Mouse (Mus musculus): ENCODE measurements around the gene Hs3st4. TPM values are rescaled to one million over a fixed set of nuclear protein-coding genes. Genes with fewer than 3 reads are reported as not detected.

The Hs3st4 gene
- polyA plus RNA-seq, 1 experiment from 2014 or later = 18.0 TPM

GRCm38 (mm10) chr7:124050421-124050820, 67.8 kb downstream of the Hs3st4 start:
- Histone ChIP-seq H3K36me3 (ENCODE audit: control insufficient read depth, insufficient read depth) (no peaks in the 10 kb centered on the region), H3K4me1 (replicated peaks; ENCODE audit: control insufficient read depth, insufficient read depth, low read length) (no peaks in the 10 kb centered on the region), H3K9ac (replicated peaks; ENCODE audit: low read depth, low read length) (no peak overlapping the region), H3K9me3 (ENCODE audit: control insufficient read depth, low read length) (no peaks in the 10 kb centered on the region), H3K4me2 (ENCODE audit: low read length) (no peak overlapping the region), H3K27me3 (replicated peaks; ENCODE audit: control insufficient read depth, insufficient read depth, low read length) (no peaks in the 10 kb centered on the region), H3K4me3 (replicated peaks; ENCODE audit: low read length) (no peak overlapping the region), H3K27ac (ENCODE audit: low read length) (no peak overlapping the region)
- 90% methylated on average over 5 of the region's 5 CpGs for WGBS
- ATAC-seq = no peak

DNA sequence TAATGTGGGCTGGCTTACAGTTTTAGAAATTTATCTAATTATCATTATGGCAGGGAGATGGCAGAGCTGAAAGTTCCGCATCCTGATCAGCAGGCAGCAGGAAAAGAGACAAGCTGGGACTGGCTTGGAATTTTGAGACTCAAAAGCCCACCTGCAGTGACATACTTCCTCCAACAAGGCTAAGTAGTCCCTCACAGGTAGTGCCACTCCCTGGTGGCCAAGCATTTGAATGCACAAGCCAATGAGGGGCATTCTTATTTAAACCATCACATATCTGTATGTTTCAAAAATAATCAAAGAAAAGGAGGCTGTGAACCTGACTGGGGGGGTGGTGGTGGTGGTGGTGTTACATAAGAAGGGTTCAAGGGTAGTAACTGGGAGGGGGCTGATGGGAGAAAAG, 101.1 kb downstream of the Hs3st4 start:
- no peaks in the 10 kb centered on the region for H3K36me3 ChIP-seq (ENCODE audit: control insufficient read depth, insufficient read depth)
- 0 out of 2 replicates have a peak, but pooled peaks cover 2% of the 10 kb centered on the region for H3K9me3 ChIP-seq (ENCODE audit: control insufficient read depth, low read length)
- H3K4me3 ChIP-seq (replicated peaks; ENCODE audit: low read length) = no peak overlapping the region
- H3K9ac ChIP-seq (replicated peaks; ENCODE audit: low read depth, low read length) = no peak overlapping the region
- no peaks in the 10 kb centered on the region for H3K27me3 ChIP-seq (replicated peaks; ENCODE audit: control insufficient read depth, insufficient read depth, low read length)
- 72% methylated on average over 1 of the region's 1 CpGs for WGBS
- H3K27ac ChIP-seq (ENCODE audit: low read length) = no peak overlapping the region
- no peak overlapping the region for H3K4me2 ChIP-seq (ENCODE audit: low read length)
- ATAC-seq = no peak
- H3K4me1 ChIP-seq (replicated peaks; ENCODE audit: control insufficient read depth, insufficient read depth, low read length) = no peaks in the 10 kb centered on the region; the same call in 1 of the 2 replicates

DNA sequence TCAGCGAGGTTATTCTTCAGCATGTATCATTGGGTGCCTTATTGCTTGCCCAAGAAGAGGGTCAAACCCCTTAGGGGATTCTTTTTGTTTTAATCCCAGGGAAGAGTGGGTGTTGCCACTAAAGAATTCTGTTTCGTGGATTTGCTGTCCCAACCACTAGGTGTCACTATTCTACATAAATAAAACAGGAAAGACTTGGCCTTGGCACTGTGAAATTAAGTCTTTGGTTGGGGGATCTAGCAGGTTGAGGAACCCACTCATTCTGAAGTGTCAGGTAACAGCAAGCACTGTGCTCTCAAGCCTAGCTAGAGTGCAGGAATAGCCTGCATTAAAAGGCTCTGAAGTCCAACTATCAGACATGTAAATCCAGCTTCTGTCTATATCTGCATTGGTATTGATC, 146.3 kb downstream of the Hs3st4 start:
- Histone ChIP-seq H3K9me3 (ENCODE audit: control insufficient read depth, low read length) (no peaks in the 10 kb centered on the region), H3K27ac (ENCODE audit: low read length) (no peak overlapping the region), H3K27me3 (replicated peaks; ENCODE audit: control insufficient read depth, insufficient read depth, low read length) (no peaks in the 10 kb centered on the region), H3K4me1 (replicated peaks; ENCODE audit: control insufficient read depth, insufficient read depth, low read length) (peaks cover 19% of the 10 kb centered on the region), H3K36me3 (ENCODE audit: control insufficient read depth, insufficient read depth) (no peaks in the 10 kb centered on the region), H3K4me2 (ENCODE audit: low read length) (no peak overlapping the region), H3K4me3 (replicated peaks; ENCODE audit: low read length) (no peak overlapping the region), H3K9ac (replicated peaks; ENCODE audit: low read depth, low read length) (no peak overlapping the region)
- ATAC-seq = no peak
- WGBS = 4% methylated on average over 2 of the region's 2 CpGs

GRCm38 (mm10) chr7:124131312-124131711, 148.6 kb downstream of the Hs3st4 start:
- Histone ChIP-seq H3K27me3 (replicated peaks; ENCODE audit: control insufficient read depth, insufficient read depth, low read length) (no peaks in the 10 kb centered on the region), H3K4me1 (replicated peaks; ENCODE audit: control insufficient read depth, insufficient read depth, low read length) (peaks cover 19% of the 10 kb centered on the region), H3K9me3 (ENCODE audit: control insufficient read depth, low read length) (no peaks in the 10 kb centered on the region), H3K9ac (replicated peaks; ENCODE audit: low read depth, low read length) (no peak overlapping the region), H3K4me3 (replicated peaks; ENCODE audit: low read length) (no peak overlapping the region), H3K27ac (ENCODE audit: low read length) (peak overlapping the region; percentile 70), H3K4me2 (ENCODE audit: low read length) (no peak overlapping the region), H3K36me3 (ENCODE audit: control insufficient read depth, insufficient read depth) (no peaks in the 10 kb centered on the region)
- peak; percentile 90 for ATAC-seq
- WGBS = 34% methylated on average over 7 of the region's 7 CpGs

DNA sequence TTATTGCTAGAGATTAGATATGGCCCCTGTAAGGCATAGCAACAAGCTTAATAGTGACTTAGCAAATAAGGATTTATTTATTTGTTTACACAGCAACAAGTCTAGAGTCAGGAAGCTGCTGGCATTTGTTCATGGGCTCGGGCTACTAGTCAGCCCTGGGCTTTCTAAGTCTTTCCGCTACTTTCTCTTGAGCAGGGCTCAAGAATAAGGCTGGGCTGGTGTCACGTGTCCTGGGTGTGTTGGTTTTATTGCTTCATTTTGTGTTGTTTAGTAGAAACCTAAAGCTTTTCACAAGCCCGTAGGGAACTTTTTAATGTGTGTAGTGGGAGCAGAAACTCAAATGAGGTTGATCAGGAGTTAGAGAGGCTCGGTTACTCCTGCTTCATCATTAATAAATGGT, 153.5 kb downstream of the Hs3st4 start:
- no peak overlapping the region for H3K9ac ChIP-seq (replicated peaks; ENCODE audit: low read depth, low read length)
- H3K27ac ChIP-seq (ENCODE audit: low read length) = no peak overlapping the region
- H3K4me1 ChIP-seq (replicated peaks; ENCODE audit: control insufficient read depth, insufficient read depth, low read length) = peaks cover 11% of the 10 kb centered on the region
- H3K4me2 ChIP-seq (ENCODE audit: low read length) = no peak overlapping the region
- no peaks in the 10 kb centered on the region for H3K9me3 ChIP-seq (ENCODE audit: control insufficient read depth, low read length)
- 82% methylated on average over 5 of the region's 5 CpGs for WGBS
- no peaks in the 10 kb centered on the region for H3K27me3 ChIP-seq (replicated peaks; ENCODE audit: control insufficient read depth, insufficient read depth, low read length)
- H3K4me3 ChIP-seq (replicated peaks; ENCODE audit: low read length) = no peak overlapping the region
- ATAC-seq = no peak
- no peaks in the 10 kb centered on the region for H3K36me3 ChIP-seq (ENCODE audit: control insufficient read depth, insufficient read depth)

DNA sequence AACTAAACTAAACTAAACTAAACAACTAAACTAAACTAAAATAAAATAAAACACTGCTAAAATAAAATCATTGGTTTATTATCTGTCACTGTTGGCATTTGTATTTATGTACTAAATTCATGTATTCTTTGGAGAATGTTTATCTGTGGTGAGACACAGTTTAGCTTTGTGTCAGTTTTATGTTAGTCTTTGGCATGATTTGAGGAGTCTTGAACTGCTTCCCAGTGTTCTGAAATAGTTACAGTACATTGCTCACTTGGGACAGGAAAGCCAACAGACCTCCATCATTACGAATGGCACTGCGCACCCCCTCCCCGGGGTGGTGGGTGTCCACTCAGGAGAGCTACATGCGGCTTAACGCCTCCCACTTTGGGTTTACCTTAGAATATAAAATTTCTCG, 158.6 kb downstream of the Hs3st4 start:
- Histone ChIP-seq H3K4me3 (replicated peaks; ENCODE audit: low read length) (no peak overlapping the region), H3K4me2 (ENCODE audit: low read length) (no peak overlapping the region), H3K27ac (ENCODE audit: low read length) (no peak overlapping the region), H3K36me3 (ENCODE audit: control insufficient read depth, insufficient read depth) (no peaks in the 10 kb centered on the region), H3K9ac (replicated peaks; ENCODE audit: low read depth, low read length) (no peak overlapping the region), H3K4me1 (replicated peaks; ENCODE audit: control insufficient read depth, insufficient read depth, low read length) (no peaks in the 10 kb centered on the region), H3K27me3 (replicated peaks; ENCODE audit: control insufficient read depth, insufficient read depth, low read length) (no peaks in the 10 kb centered on the region), H3K9me3 (ENCODE audit: control insufficient read depth, low read length) (no peaks in the 10 kb centered on the region)
- 89% methylated on average over 6 of the region's 6 CpGs for WGBS
- no peak for ATAC-seq

GRCm38 (mm10) chr7:124150901-124151300, 168.2 kb downstream of the Hs3st4 start:
- H3K27ac ChIP-seq (ENCODE audit: low read length) = no peak overlapping the region
- H3K9ac ChIP-seq (replicated peaks; ENCODE audit: low read depth, low read length) = no peak overlapping the region
- no peak overlapping the region for H3K4me3 ChIP-seq (replicated peaks; ENCODE audit: low read length)
- no peaks in the 10 kb centered on the region for H3K27me3 ChIP-seq (replicated peaks; ENCODE audit: control insufficient read depth, insufficient read depth, low read length)
- H3K4me2 ChIP-seq (ENCODE audit: low read length) = no peak overlapping the region
- no peaks in the 10 kb centered on the region for H3K36me3 ChIP-seq (ENCODE audit: control insufficient read depth, insufficient read depth)
- no peak for ATAC-seq
- no peaks in the 10 kb centered on the region for H3K9me3 ChIP-seq (ENCODE audit: control insufficient read depth, low read length)
- H3K4me1 ChIP-seq (replicated peaks; ENCODE audit: control insufficient read depth, insufficient read depth, low read length) = no peaks in the 10 kb centered on the region
- WGBS = 76% methylated on average over 2 of the region's 2 CpGs

DNA sequence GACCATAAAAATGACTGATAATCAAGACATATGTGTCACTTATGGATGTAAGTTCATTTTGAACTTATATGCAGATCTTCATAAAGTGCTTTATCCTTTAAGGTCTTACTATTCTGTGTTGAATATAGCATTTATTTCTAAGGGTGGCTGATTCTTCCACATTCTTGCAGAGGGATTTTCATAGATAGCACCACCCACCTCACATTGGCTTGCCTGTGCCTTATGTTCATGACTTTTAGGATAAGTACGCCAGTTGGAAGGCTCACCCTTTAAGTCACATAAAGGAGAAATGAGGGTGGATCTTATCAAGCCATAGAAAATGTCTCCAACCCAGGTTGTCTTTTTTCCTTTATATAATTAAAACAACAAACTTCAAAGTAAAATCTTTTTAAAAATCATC, 180.6 kb downstream of the Hs3st4 start:
- no peak for ATAC-seq
- Histone ChIP-seq H3K27ac (ENCODE audit: low read length) (no peak overlapping the region), H3K4me1 (replicated peaks; ENCODE audit: control insufficient read depth, insufficient read depth, low read length) (no peaks in the 10 kb centered on the region), H3K27me3 (replicated peaks; ENCODE audit: control insufficient read depth, insufficient read depth, low read length) (no peaks in the 10 kb centered on the region), H3K36me3 (ENCODE audit: control insufficient read depth, insufficient read depth) (no peaks in the 10 kb centered on the region), H3K9ac (replicated peaks; ENCODE audit: low read depth, low read length) (no peak overlapping the region), H3K4me2 (ENCODE audit: low read length) (no peak overlapping the region), H3K9me3 (ENCODE audit: control insufficient read depth, low read length) (no peaks in the 10 kb centered on the region), H3K4me3 (replicated peaks; ENCODE audit: low read length) (no peak overlapping the region)
- 93% methylated on average over 1 of the region's 1 CpGs for WGBS

GRCm38 (mm10) chr7:124166229-124166628, 183.6 kb downstream of the Hs3st4 start:
- H3K4me1 ChIP-seq (replicated peaks; ENCODE audit: control insufficient read depth, insufficient read depth, low read length) = no peaks in the 10 kb centered on the region
- H3K27me3 ChIP-seq (replicated peaks; ENCODE audit: control insufficient read depth, insufficient read depth, low read length) = no peaks in the 10 kb centered on the region
- H3K27ac ChIP-seq (ENCODE audit: low read length) = 0 out of 2 replicates have a peak overlapping the region, but pooled peaks have one; percentile 44
- no peak overlapping the region for H3K4me2 ChIP-seq (ENCODE audit: low read length)
- WGBS = 63% methylated on average over 1 of the region's 1 CpGs
- no peak overlapping the region for H3K9ac ChIP-seq (replicated peaks; ENCODE audit: low read depth, low read length)
- H3K36me3 ChIP-seq (ENCODE audit: control insufficient read depth, insufficient read depth) = no peaks in the 10 kb centered on the region
- no peaks in the 10 kb centered on the region for H3K9me3 ChIP-seq (ENCODE audit: control insufficient read depth, low read length)
- no peak overlapping the region for H3K4me3 ChIP-seq (replicated peaks; ENCODE audit: low read length)
- ATAC-seq = peak; percentile 66

DNA sequence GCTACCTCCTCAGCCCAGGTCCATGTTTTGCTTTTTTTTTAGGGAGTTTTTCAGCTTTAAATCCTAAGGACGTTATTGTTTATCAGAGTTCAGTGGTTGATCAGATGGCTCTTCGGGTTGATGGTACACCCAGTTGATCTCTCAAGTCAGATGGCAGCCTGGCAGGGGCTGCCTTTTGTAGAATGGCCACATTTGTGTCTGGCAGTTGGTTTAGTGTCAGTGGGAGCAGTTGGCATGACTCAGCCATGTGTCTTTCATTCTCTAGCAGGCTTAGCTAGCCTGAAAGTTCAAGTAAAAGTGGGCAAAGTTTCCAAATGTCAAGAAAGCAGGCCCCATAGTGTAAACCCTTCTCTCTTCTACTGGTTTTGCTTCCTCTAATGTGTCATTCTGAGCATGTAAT, 186.1 kb downstream of the Hs3st4 start:
- 92% methylated on average over 2 of the region's 2 CpGs for WGBS
- no peaks in the 10 kb centered on the region for H3K27me3 ChIP-seq (replicated peaks; ENCODE audit: control insufficient read depth, insufficient read depth, low read length)
- no peak overlapping the region for H3K27ac ChIP-seq (ENCODE audit: low read length)
- H3K36me3 ChIP-seq (ENCODE audit: control insufficient read depth, insufficient read depth) = no peaks in the 10 kb centered on the region
- no peak for ATAC-seq
- H3K4me1 ChIP-seq (replicated peaks; ENCODE audit: control insufficient read depth, insufficient read depth, low read length) = no peaks in the 10 kb centered on the region
- no peaks in the 10 kb centered on the region for H3K9me3 ChIP-seq (ENCODE audit: control insufficient read depth, low read length)
- no peak overlapping the region for H3K4me2 ChIP-seq (ENCODE audit: low read length)
- H3K4me3 ChIP-seq (replicated peaks; ENCODE audit: low read length) = no peak overlapping the region
- H3K9ac ChIP-seq (replicated peaks; ENCODE audit: low read depth, low read length) = no peak overlapping the region

All from forebrain, embryonic 16.5 days (tissue).